Mouse (Mus musculus) spleen, postnatal 14 days (tissue): ENCODE measurements around the gene 5330417C22Rik.

Source experiments
- DNase-seq, 2 experiments: peaks; one replicate each; pipeline ENCODE4 v3.0.0; 2021 to 2022; ENCODE audit warnings: low spot score in 2 of 2

5330417C22Rik gene

DNA sequence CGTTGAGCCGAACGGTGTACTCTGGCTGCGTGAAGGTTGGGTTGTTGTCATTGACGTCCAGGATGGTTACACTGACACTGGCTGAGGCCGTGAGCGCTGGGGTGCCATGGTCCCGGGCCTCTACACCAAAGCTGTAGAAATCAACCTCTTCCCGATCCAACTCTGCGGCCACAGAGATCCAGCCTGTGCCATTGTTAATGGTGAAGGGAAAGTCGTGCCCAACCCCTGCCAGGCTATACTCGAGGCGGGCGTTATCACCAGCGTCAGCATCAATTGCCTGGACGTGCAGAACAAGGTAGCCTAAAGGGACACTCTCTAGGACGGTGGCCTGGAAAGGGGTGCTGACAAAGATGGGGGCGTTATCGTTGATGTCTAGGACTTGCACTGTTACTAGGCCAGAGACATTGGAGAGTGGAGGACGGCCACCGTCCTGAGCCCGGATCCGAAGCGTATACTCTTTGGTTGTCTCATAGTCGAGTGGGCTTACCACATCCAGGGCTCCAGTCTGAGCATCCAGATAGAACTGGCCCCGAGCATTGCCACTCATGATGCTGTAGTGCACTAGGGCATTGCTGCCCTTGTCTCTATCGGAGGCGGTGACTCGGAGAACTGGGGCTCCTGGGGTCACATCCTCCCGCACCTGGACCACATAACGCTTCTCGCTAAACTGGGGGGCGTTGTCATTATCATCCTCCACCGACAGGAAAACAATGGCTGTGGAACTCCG is 122.5 kb downstream of the 5330417C22Rik start:
- no peak for DNase-seq

DNA sequence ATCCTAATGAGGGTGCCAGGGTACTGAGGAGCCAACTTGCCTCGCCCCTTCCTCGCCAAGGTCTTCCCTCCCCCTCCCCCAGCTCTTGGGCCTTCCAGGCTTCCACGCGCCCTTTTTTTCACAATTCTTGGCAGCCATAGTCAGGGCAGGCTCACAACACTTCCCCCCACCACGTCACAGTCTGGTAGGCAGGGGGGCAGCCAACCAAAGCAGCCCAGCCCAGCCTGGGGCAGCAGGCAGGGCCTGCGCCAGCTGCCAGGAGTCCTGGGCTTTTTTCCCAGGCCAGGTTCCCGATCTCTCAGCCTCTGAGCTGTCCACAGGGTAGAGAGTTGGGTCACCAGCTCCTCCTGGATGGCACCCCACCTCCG is 124.6 kb downstream of the 5330417C22Rik start:
- no peak for DNase-seq

DNA sequence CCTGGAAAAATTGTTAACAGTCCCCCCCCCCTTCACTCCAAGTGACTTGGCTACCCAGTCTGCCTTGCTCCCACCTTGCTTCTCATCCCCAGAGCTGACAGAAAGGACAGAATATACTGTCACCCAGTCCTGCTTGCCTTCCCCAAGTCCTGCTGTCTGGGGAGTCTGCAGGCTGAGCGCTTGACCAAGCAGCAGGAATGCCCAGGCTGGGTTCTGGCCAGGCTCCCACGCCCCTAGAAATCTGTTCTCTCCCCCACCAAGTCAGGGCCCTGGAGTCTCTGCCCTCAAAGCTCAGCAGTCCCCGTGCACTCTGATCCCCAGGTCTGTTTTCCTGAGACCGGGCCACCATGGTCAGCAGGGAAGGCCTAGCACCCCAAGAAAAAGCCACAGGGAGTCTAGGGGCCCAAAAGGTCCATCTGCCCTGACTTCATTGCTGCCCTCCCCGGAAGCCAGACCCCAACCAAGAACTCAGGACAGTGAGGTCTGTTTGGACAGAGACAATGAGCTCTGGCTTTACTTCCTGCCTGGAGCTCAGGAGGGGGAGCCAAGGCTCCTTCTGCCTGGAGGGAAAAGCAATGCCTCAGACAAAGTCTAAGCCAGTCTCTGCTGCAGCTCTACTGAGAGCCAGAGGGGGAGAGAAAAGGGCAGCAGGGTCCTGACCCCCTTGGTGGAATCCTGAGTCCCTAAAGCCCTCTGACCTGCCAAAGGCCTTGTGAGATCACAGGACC is 125.1 kb downstream of the 5330417C22Rik start:
- no peak for DNase-seq

DNA sequence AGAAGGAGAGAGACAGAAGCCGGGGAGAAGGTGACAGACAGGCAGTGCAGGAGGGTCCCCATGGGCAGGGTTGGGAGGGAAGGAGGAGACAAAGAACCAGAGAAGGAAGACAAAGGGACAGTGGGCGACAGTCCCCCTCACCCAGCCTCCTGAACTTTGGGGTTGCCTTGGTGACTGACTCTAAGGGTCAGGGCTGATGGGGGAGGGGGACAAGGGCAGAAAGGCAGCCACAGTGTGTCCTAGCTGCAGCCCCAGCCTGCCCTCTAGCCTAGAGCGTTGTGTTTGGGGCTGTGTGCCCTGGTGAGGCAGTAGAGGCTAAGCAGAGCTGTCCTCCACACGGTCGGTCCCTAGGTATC is 126.0 kb downstream of the 5330417C22Rik start:
- DNase-seq, result no peak

DNA sequence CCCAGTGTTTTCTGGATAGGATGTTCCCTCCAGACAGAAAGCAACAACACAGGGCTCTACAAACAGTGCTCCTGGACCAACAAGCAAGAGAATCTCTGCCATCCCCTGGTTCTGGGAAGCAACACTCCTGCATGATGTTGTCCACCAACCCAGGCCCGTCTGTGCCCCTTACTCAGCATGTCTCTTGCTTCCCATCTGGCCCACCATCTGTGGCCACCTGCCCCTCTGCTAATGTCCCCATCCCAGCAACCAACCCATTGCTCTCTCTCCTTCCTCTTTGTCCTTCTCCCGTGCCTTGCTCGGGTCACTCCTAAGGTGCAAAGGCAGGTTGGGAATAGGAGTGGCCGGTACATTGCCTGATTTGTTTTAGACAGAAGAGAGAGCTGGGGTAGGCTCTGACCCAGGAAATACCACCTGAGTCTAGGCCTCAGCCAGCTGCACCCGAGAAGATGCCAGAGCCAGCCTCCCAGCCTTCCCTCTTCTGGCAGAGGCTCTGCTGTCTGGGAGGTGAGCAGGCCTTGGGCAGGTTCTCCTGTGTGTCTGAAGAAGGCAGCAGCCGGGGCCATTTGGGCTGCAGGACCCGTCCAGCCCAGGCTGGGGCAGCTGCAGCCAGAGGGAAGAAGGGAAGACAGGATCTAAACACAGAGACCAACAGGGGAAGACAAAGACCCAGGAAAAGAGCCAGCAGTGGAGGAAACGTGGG is 126.5 kb downstream of the 5330417C22Rik start:
- DNase-seq, result no peak

DNA sequence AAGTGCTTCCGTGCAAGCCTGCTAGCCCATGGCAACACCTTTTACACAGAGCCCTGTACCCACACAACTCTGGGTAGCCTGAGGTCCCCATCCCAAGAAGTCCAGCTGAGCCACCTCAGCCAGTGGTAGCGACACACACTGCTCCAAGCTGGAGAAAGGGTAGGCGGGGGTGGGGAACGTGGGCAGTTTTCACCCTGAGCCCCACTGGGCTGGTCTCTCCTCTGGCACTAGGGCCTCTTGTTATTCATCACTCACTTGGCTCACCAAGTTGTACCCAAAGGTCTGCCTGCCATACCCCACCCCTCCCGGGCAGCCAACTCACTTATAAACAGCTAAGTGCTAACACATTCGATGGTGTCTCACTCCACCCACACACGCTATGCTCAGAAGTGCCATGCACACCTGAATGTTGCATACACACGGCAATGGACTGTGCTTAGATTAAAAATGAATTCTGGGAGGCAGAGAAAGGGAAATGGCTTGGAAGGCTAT is 127.8 kb downstream of the 5330417C22Rik start:
- no peak for DNase-seq

DNA sequence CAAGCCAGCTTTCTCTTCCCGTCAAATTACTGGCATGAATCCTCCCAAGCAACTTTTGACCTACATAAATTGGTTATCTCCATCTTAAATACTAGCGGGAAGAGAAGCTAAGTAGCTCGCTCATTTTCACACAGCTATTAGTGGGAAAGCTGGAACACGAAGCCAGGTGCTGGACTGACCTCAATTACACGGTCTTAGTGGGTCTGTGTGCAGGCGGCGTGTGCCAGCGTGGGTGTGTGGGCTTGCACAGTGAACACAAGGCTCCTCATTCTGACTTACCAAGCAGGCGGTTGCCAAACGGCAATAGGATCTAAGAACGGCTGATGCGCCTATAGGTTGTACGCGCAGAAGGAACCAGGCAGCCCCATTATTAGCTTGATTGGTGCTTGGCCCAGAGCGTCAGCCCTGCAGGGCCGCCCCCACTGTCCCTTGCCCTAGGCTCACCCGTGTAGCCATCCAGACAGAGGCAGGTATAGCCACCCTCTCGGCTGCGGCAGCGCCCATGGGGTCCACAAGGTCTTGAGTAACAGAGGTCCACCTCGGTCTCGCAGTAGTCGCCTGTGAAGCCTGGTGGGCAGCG is 129.9 kb downstream of the 5330417C22Rik start:
- DNase-seq, result no peak
